Mouse (Mus musculus): ENCODE data around the gene St7.

GRCm38 (mm10) chr6:17932806-17933205, 240.1 kb downstream of the St7 start:
- no peak for TF ChIP-seq CTCF (IDR thresholded peaks at IDR 0.05; ENCODE audit: borderline replicate concordance, control insufficient read depth, extremely low read depth, insufficient read depth, low read length, poor library complexity)
- TF ChIP-seq POLR2A (IDR thresholded peaks at IDR 0.05; ENCODE audit: control insufficient read depth, extremely low read depth, insufficient read depth, low read length, poor library complexity) = no peak
